In genomic region chr15:25791660-25792353, GRCm38 (mm10) we compare ENCODE assay signal across 8 mouse cellular contexts. TPM values are rescaled to one million over a fixed set of nuclear protein-coding genes. Genes with fewer than 3 reads are reported as not detected.
A peak's percentile ranks its signal among the peaks of the same experiment; 100 is the strongest.
DNase-seq lines count a peak whose midpoint lies in the region; ATAC-seq and TF ChIP-seq lines count a peak whose summit lies in the region.

No protein-coding gene starts in this region.

- no peak for TF ChIP-seq POLR2A in cerebellum, adult 2 months (IDR thresholded peaks at IDR 0.05; ENCODE audit: borderline replicate concordance, insufficient read depth, low read length)
- no peak for TF ChIP-seq POLR2A in spleen, adult 2 months (IDR thresholded peaks at IDR 0.05; ENCODE audit: low read depth, low read length)

- peak; percentile 36; the same call in 1 of the 2 replicates for ATAC-seq in limb, embryonic 15.5 days (ENCODE audit: insufficient number of reproducible peaks, low FRiP score, low TSS enrichment, low read depth)
- no peak for ATAC-seq in stomach, embryonic 16.5 days (ENCODE audit: insufficient read depth, low FRiP score)
- ATAC-seq in frontal cortex, adult (ENCODE audit: low TSS enrichment) = no peak

- TF ChIP-seq CTCF in cerebellum, adult 2 months (IDR thresholded peaks at IDR 0.05; ENCODE audit: borderline replicate concordance, insufficient read depth, low read depth, low read length) = peak; percentile 26; the same call in 1 of the 2 replicates
- peak; percentile 26; the same call in 1 of the 2 replicates for TF ChIP-seq CTCF in spleen, adult 2 months (IDR thresholded peaks at IDR 0.05; ENCODE audit: extremely low read depth, insufficient read depth, insufficient read length, insufficient replicate concordance)

- H3K4me3 ChIP-seq in cerebellum, adult 2 months (replicated peaks; ENCODE audit: insufficient read depth, low read depth, low read length) = no peak overlapping the region
- no peak overlapping the region for H3K4me3 ChIP-seq in spleen, adult 2 months (ENCODE audit: extremely low read depth, insufficient read depth, insufficient read length)
- no peak overlapping the region for H3K4me3 ChIP-seq in limb, embryonic 15.5 days
- H3K4me3 ChIP-seq in stomach, embryonic 16.5 days (replicated peaks; ENCODE audit: low read length) = no peak overlapping the region

- WGBS in cerebellum, adult 2 months = 71% methylated on average over 8 of the region's 8 CpGs
- WGBS in spleen, adult 2 months = 82% methylated on average over 8 of the region's 8 CpGs
- WGBS in limb, embryonic 15.5 days = 75% methylated on average over 8 of the region's 8 CpGs
- 73% methylated on average over 8 of the region's 8 CpGs for WGBS in stomach, embryonic 16.5 days

- no peaks in the 10 kb centered on the region for H3K4me1 ChIP-seq in cerebellum, adult 2 months (ENCODE audit: control insufficient read depth, insufficient read depth, low read length)
- no peaks in the 10 kb centered on the region for H3K4me1 ChIP-seq in spleen, adult 2 months (ENCODE audit: control insufficient read depth, insufficient read depth, insufficient read length)
- no peaks in the 10 kb centered on the region for H3K4me1 ChIP-seq in limb, embryonic 15.5 days
- no peaks in the 10 kb centered on the region for H3K4me1 ChIP-seq in stomach, embryonic 16.5 days (ENCODE audit: control insufficient read depth, insufficient read depth, low read length)

- no peak overlapping the region for H3K4me2 ChIP-seq in limb, embryonic 15.5 days
- no peak overlapping the region for H3K4me2 ChIP-seq in stomach, embryonic 16.5 days (ENCODE audit: low read depth, low read length)

- no peaks in the 10 kb centered on the region for H3K9me3 ChIP-seq in limb, embryonic 15.5 days
- no peaks in the 10 kb centered on the region for H3K9me3 ChIP-seq in stomach, embryonic 16.5 days (replicated peaks; ENCODE audit: control insufficient read depth, low read length)

- H3K36me3 ChIP-seq in spleen, adult 2 months (ENCODE audit: control insufficient read depth, insufficient read depth, low read length) = no peaks in the 10 kb centered on the region
- peaks cover 57% of the 10 kb centered on the region for H3K36me3 ChIP-seq in limb, embryonic 15.5 days
- H3K36me3 ChIP-seq in stomach, embryonic 16.5 days (ENCODE audit: control insufficient read depth, insufficient read depth, low read length) = peaks cover 33% of the 10 kb centered on the region; the same call in 1 of the 2 replicates

- no peaks in the 10 kb centered on the region for H3K27me3 ChIP-seq in cerebellum, adult 2 months (ENCODE audit: control insufficient read depth, insufficient read depth, low read length)
- H3K27me3 ChIP-seq in spleen, adult 2 months (ENCODE audit: control insufficient read depth, insufficient read depth, low read length) = no peaks in the 10 kb centered on the region
- no peaks in the 10 kb centered on the region for H3K27me3 ChIP-seq in limb, embryonic 15.5 days
- no peaks in the 10 kb centered on the region for H3K27me3 ChIP-seq in stomach, embryonic 16.5 days (ENCODE audit: control insufficient read depth, insufficient read depth, low read length)

- DNase-seq in cerebellum, adult 2 months = no peak
- no peak for DNase-seq in cerebellum, postnatal 36 days
- DNase-seq in spleen, adult 2 months (ENCODE audit: low read depth in 1 of 2, low spot score in 2 of 2) = no peak
- DNase-seq in spleen, postnatal 10 days (ENCODE audit: low spot score in 2 of 2) = no peak
- DNase-seq in left cerebral cortex, adult 9 months (ENCODE audit: low spot score in 2 of 2) = no peak

- H3K27ac ChIP-seq in cerebellum, adult 2 months (ENCODE audit: insufficient read depth, low read length) = no peak overlapping the region
- no peak overlapping the region for H3K27ac ChIP-seq in spleen, adult 2 months (ENCODE audit: insufficient read depth, low read length)
- no peak overlapping the region for H3K27ac ChIP-seq in limb, embryonic 15.5 days
- H3K27ac ChIP-seq in stomach, embryonic 16.5 days (ENCODE audit: low read length) = peak overlapping the region; percentile 17; the same call in 1 of the 2 replicates

- no peak overlapping the region for H3K9ac ChIP-seq in limb, embryonic 15.5 days
- no peak overlapping the region for H3K9ac ChIP-seq in stomach, embryonic 16.5 days (ENCODE audit: low read length)

RNA-seq across cellular contexts. Expression of gene Retreg1, which starts 51.2 kb away (rescaled TPM):
- 24.8 and 26.6 TPM in 2 replicates for polyA plus RNA-seq in cerebellum, adult 2 months (2012; rRNA removed)
- 8.8 and 9.5 TPM in 2 replicates for polyA plus RNA-seq in spleen, adult 2 months (2012; rRNA removed)
- 5.1 and 7.5 TPM in 2 replicates for polyA plus RNA-seq in limb, embryonic 15.5 days (2015; fragmentation: Nextera tagmentation; extraction: Ambion mirVana)
- 19.5 and 19.7 TPM in 2 replicates for polyA plus RNA-seq in stomach, embryonic 16.5 days (2015; fragmentation: Nextera tagmentation; extraction: Ambion mirVana)
